Mouse (Mus musculus) stomach, embryonic 14.5 days (tissue): ENCODE data around the gene Ptpra. TPM values are rescaled to one million over a fixed set of nuclear protein-coding genes. Genes with fewer than 3 reads are reported as not detected.
"Not testable (repeated sequence)": the region's sequence is repeated elsewhere in the genome, so short reads cannot be mapped to it uniquely, and the experiment has no call there.

ENCODE experiments used
- ATAC-seq: fragments of 200-750 bp; cut with Nextera tagmentation; 2 replicates; pipeline ENCODE4 v1.8.0; 2017; ENCODE audit warnings: low read depth, moderate TSS enrichment; ENCODE audit not compliant: insufficient number of reproducible peaks, insufficient read depth, low FRiP score
- H3K27ac ChIP-seq: fragments of 300-500 bp; sonication (generic); 2 replicates; pipeline ENCODE4 v1.5.1; 2014; ENCODE audit warnings: mild to moderate bottlenecking, low read length, moderate library complexity, mixed read lengths
- H3K27me3 ChIP-seq: fragments of 300-500 bp; sonication (generic); 2 replicates; pipeline ENCODE4 v1.6.1; 2014; ENCODE audit warnings: low read length, control low read depth, mixed read lengths; ENCODE audit not compliant: control insufficient read depth, insufficient read depth
- H3K36me3 ChIP-seq: fragments of 300-500 bp; sonication (generic); 2 replicates; pipeline ENCODE4 v1.6.1; 2014; ENCODE audit warnings: mild to moderate bottlenecking, control low read depth, low read length, moderate library complexity, mixed read lengths; ENCODE audit not compliant: control insufficient read depth, insufficient read depth
- H3K4me1 ChIP-seq: fragments of 300-500 bp; sonication (generic); 2 replicates; pipeline ENCODE4 v1.6.1; 2014; ENCODE audit warnings: low read length, control low read depth, mixed read lengths; ENCODE audit not compliant: control insufficient read depth, insufficient read depth
- H3K4me2 ChIP-seq: fragments of 300-500 bp; sonication (generic); replicated peaks from 2 replicates; pipeline ENCODE4 v1.6.1; 2014; ENCODE audit warnings: low read depth, low read length, control low read depth
- H3K4me3 ChIP-seq: fragments of 300-500 bp; sonication (generic); 2 replicates; pipeline ENCODE4 v1.5.1; 2014; ENCODE audit warnings: low read depth, low read length, control low read depth
- H3K9ac ChIP-seq: fragments of 300-500 bp; sonication (generic); replicated peaks from 2 replicates; pipeline ENCODE4 v1.6.1; 2014; ENCODE audit warnings: low read depth, mild to moderate bottlenecking, control low read depth, low read length, moderate library complexity, mixed read lengths
- H3K9me3 ChIP-seq: fragments of 300-500 bp; sonication (generic); 2 replicates; pipeline ENCODE4 v1.6.1; 2016; ENCODE audit warnings: low read depth, low read length, control low read depth; ENCODE audit not compliant: control insufficient read depth
- WGBS: fragments of 180-500 bp; shearing (Covaris S2); extraction: QIAGEN DNeasy Blood & Tissue Kit; methylation state at CpG from one replicate; pipeline ENCODE4 v1.1.7; 2014; 5-methylcytosine and 5-hydroxymethylcytosine counted together
- polyA plus RNA-seq: library from polyadenylated mRNA; unstranded; fragments of >200 nt; fragmentation: Nextera tagmentation; extraction: Ambion mirVana; gene quantifications from 2 replicates; pipeline ENCODE4 v1.2.1, GENCODE M21; 2014

Ptpra gene
- polyA plus RNA-seq, 1 experiment from 2014 or later = 110 TPM

GRCm38 (mm10) chr2:130513907-130514306 lies 63.8 kb downstream of the Ptpra start:
- Histone ChIP-seq H3K4me3 (no peak overlapping the region), H3K4me2 (no peak overlapping the region), H3K36me3 (peaks cover 11% of the 10 kb centered on the region; the same call in 1 of the 2 replicates), H3K9ac (no peak overlapping the region), H3K27me3 (no peaks in the 10 kb centered on the region), H3K4me1 (no peaks in the 10 kb centered on the region), H3K27ac (no peak overlapping the region), H3K9me3 (no peaks in the 10 kb centered on the region)
- no peak for ATAC-seq
- 93% methylated on average over 8 of the region's 8 CpGs for WGBS

GRCm38 (mm10) chr2:130515791-130516190 lies 65.7 kb downstream of the Ptpra start:
- H3K4me2 ChIP-seq = no peak overlapping the region
- peaks cover 16% of the 10 kb centered on the region; the same call in 1 of the 2 replicates for H3K36me3 ChIP-seq
- no peaks in the 10 kb centered on the region for H3K9me3 ChIP-seq
- H3K9ac ChIP-seq = no peak overlapping the region
- no peak overlapping the region for H3K4me3 ChIP-seq
- H3K27ac ChIP-seq = no peak overlapping the region
- ATAC-seq = no peak
- no peaks in the 10 kb centered on the region for H3K4me1 ChIP-seq
- 75% methylated on average over 5 of the region's 5 CpGs for WGBS
- H3K27me3 ChIP-seq = no peaks in the 10 kb centered on the region

GRCm38 (mm10) chr2:130521927-130522326 lies 71.8 kb downstream of the Ptpra start:
- H3K36me3 ChIP-seq = peaks cover 25% of the 10 kb centered on the region
- no peak overlapping the region for H3K27ac ChIP-seq
- no peaks in the 10 kb centered on the region for H3K4me1 ChIP-seq
- H3K4me2 ChIP-seq = no peak overlapping the region
- H3K9ac ChIP-seq = no peak overlapping the region
- H3K27me3 ChIP-seq = no peaks in the 10 kb centered on the region
- no peak overlapping the region for H3K4me3 ChIP-seq
- ATAC-seq = no peak
- 89% methylated on average over 2 of the region's 2 CpGs for WGBS
- H3K9me3 ChIP-seq = no peaks in the 10 kb centered on the region

- whole genome bisulfite sequencing = 91% methylated on average over 3 of the region's 4 CpGs
- not testable (repeated sequence) for ATAC-seq, H3K4me2 ChIP-seq, H3K9me3 ChIP-seq, H3K9ac ChIP-seq, H3K27ac ChIP-seq, H3K4me1 ChIP-seq, H3K4me3 ChIP-seq, H3K27me3 ChIP-seq
- H3K36me3 ChIP-seq = peaks cover 14% of the 10 kb centered on the region
Measured at GRCm38 (mm10) chr2:130525480-130525879, 75.4 kb downstream of the Ptpra start.

- H3K27me3 ChIP-seq = no peaks in the 10 kb centered on the region
- no peak overlapping the region for H3K4me3 ChIP-seq
- H3K27ac ChIP-seq = no peak overlapping the region
- H3K4me2 ChIP-seq = no peak overlapping the region
- ATAC-seq = no peak
- peaks cover 18% of the 10 kb centered on the region for H3K36me3 ChIP-seq
- 84% methylated on average over 6 of the region's 6 CpGs for WGBS
- no peaks in the 10 kb centered on the region for H3K4me1 ChIP-seq
- H3K9me3 ChIP-seq = no peaks in the 10 kb centered on the region
- H3K9ac ChIP-seq = no peak overlapping the region
Measured at GRCm38 (mm10) chr2:130528457-130528856, 78.4 kb downstream of the Ptpra start.

- Histone ChIP-seq H3K36me3 (peaks cover 23% of the 10 kb centered on the region), H3K27ac (no peak overlapping the region), H3K4me2 (no peak overlapping the region), H3K27me3 (no peaks in the 10 kb centered on the region), H3K9me3 (no peaks in the 10 kb centered on the region), H3K4me1 (no peaks in the 10 kb centered on the region), H3K9ac (no peak overlapping the region), H3K4me3 (no peak overlapping the region)
- no peak for ATAC-seq
- 87% methylated on average over 2 of the region's 2 CpGs for WGBS
Measured at GRCm38 (mm10) chr2:130529290-130529689, 79.2 kb downstream of the Ptpra start.

- Histone ChIP-seq H3K36me3 (peaks cover 29% of the 10 kb centered on the region), H3K9me3 (no peaks in the 10 kb centered on the region), H3K27me3 (no peaks in the 10 kb centered on the region), H3K4me2 (no peak overlapping the region), H3K27ac (no peak overlapping the region), H3K9ac (no peak overlapping the region), H3K4me1 (no peaks in the 10 kb centered on the region), H3K4me3 (no peak overlapping the region)
- WGBS = 92% methylated on average over 7 of the region's 7 CpGs
- ATAC-seq = no peak
Measured at GRCm38 (mm10) chr2:130529925-130530324, 79.8 kb downstream of the Ptpra start.

- Histone ChIP-seq H3K27me3 (no peaks in the 10 kb centered on the region), H3K4me3 (no peak overlapping the region), H3K9ac (no peak overlapping the region), H3K9me3 (no peaks in the 10 kb centered on the region), H3K4me2 (no peak overlapping the region), H3K27ac (no peak overlapping the region), H3K4me1 (no peaks in the 10 kb centered on the region), H3K36me3 (peaks cover 23% of the 10 kb centered on the region; the same call in 1 of the 2 replicates)
- ATAC-seq = no peak
- WGBS = 75% methylated on average over 2 of the region's 2 CpGs
Measured at GRCm38 (mm10) chr2:130532201-130532600, 82.1 kb downstream of the Ptpra start.

- no peaks in the 10 kb centered on the region for H3K27me3 ChIP-seq
- no peak for ATAC-seq
- no peaks in the 10 kb centered on the region for H3K9me3 ChIP-seq
- H3K4me2 ChIP-seq = no peak overlapping the region
- no peak overlapping the region for H3K4me3 ChIP-seq
- no peak overlapping the region for H3K27ac ChIP-seq
- 91% methylated on average over 6 of the region's 6 CpGs for WGBS
- H3K4me1 ChIP-seq = no peaks in the 10 kb centered on the region
- peaks cover 39% of the 10 kb centered on the region for H3K36me3 ChIP-seq
- no peak overlapping the region for H3K9ac ChIP-seq
Measured at GRCm38 (mm10) chr2:130535017-130535416, 84.9 kb downstream of the Ptpra start.
